Mouse (Mus musculus): ENCODE measurements around the gene Khnyn. TPM values are rescaled to one million over a fixed set of nuclear protein-coding genes. Genes with fewer than 3 reads are reported as not detected.

Khnyn gene
- polyA plus RNA-seq, 1 experiment from 2014 or later, result 23.2 TPM

- H3K4me1 ChIP-seq, result peaks cover 72% of the 10 kb centered on the region
- no peaks in the 10 kb centered on the region for H3K27me3 ChIP-seq (ENCODE audit: low read depth, poor library complexity, severe bottlenecking)
- 0 out of 2 replicates have a peak overlapping the region, but pooled peaks have one; percentile 14 for H3K4me3 ChIP-seq
- 77% methylated on average over 4 of the region's 4 CpGs for WGBS
- DNase-seq (ENCODE audit: low spot score), result no peak
- H3K27ac ChIP-seq (replicated peaks), result no peak overlapping the region
- H3K9me3 ChIP-seq (replicated peaks), result no peaks in the 10 kb centered on the region
- peaks cover 20% of the 10 kb centered on the region for H3K36me3 ChIP-seq
These were observed 27.2 kb upstream of the Khnyn start for GRCm38 (mm10) chr14:55857588-55857987.

- no peak for DNase-seq (ENCODE audit: low spot score)
- Histone ChIP-seq H3K27ac (replicated peaks) (no peak overlapping the region), H3K4me3 (no peak overlapping the region), H3K36me3 (peaks cover 66% of the 10 kb centered on the region), H3K9me3 (replicated peaks) (no peaks in the 10 kb centered on the region), H3K4me1 (peaks cover 29% of the 10 kb centered on the region), H3K27me3 (ENCODE audit: low read depth, poor library complexity, severe bottlenecking) (no peaks in the 10 kb centered on the region)
- 81% methylated on average over 6 of the region's 6 CpGs for WGBS
These were observed 22.6 kb upstream of the Khnyn start for GRCm38 (mm10) chr14:55862186-55862585.

GRCm38 (mm10) chr14:55862970-55863369, 21.8 kb upstream of the Khnyn start:
- no peak for DNase-seq (ENCODE audit: low spot score)
- Histone ChIP-seq H3K36me3 (peaks cover 65% of the 10 kb centered on the region), H3K4me3 (no peak overlapping the region), H3K27ac (replicated peaks) (no peak overlapping the region), H3K9me3 (replicated peaks) (no peaks in the 10 kb centered on the region), H3K27me3 (ENCODE audit: low read depth, poor library complexity, severe bottlenecking) (no peaks in the 10 kb centered on the region), H3K4me1 (peaks cover 22% of the 10 kb centered on the region)
- 95% methylated on average over 10 of the region's 10 CpGs for WGBS

GRCm38 (mm10) chr14:55863773-55864172, 21.0 kb upstream of the Khnyn start:
- H3K4me3 ChIP-seq, result 0 out of 2 replicates have a peak overlapping the region, but pooled peaks have one; percentile 7
- H3K27ac ChIP-seq (replicated peaks), result no peak overlapping the region
- H3K36me3 ChIP-seq, result peaks cover 68% of the 10 kb centered on the region
- no peaks in the 10 kb centered on the region for H3K27me3 ChIP-seq (ENCODE audit: low read depth, poor library complexity, severe bottlenecking)
- no peaks in the 10 kb centered on the region for H3K9me3 ChIP-seq (replicated peaks)
- H3K4me1 ChIP-seq, result peaks cover 20% of the 10 kb centered on the region
- WGBS, result 43% methylated on average over 7 of the region's 7 CpGs
- peak; percentile 78 for DNase-seq (ENCODE audit: low spot score)

DNA sequence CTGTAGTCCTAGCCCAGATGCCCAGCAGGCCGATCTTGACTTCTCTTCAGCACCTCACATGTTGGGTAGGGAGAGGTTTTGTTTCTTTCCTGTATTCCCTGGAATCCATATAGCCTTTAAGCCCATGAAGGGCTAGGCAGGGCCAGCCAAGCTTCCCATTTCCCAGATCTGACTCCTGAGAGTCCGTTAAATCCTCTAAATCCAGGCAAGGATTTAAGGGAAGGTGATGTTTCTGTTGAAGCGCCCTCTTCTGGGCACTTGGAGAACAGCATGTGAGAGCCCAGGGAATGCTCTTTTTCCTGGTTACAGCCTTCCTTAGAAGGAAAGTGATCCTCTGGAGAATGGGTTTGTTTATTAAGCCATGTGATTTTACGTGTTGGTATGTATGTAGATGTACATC, 17.8 kb upstream of the Khnyn start:
- peaks cover 95% of the 10 kb centered on the region for H3K36me3 ChIP-seq
- 40% methylated on average over 4 of the region's 4 CpGs for WGBS
- peak; percentile 65 for DNase-seq (ENCODE audit: low spot score)

GRCm38 (mm10) chr14:55868230-55869026, 16.3 kb upstream of the Khnyn start:
- Histone ChIP-seq H3K4me1 (peaks cover 3% of the 10 kb centered on the region), H3K27me3 (ENCODE audit: low read depth, poor library complexity, severe bottlenecking) (no peaks in the 10 kb centered on the region), H3K27ac (replicated peaks) (no peak overlapping the region), H3K36me3 (peaks cover 97% of the 10 kb centered on the region), H3K4me3 (no peak overlapping the region), H3K9me3 (replicated peaks) (no peaks in the 10 kb centered on the region)
- 89% methylated on average over 14 of the region's 14 CpGs for WGBS
- DNase-seq (ENCODE audit: low spot score), result no peak

More for the DNA sequence above, 17.8 kb upstream of the Khnyn start:
- peaks cover 7% of the 10 kb centered on the region for H3K4me1 ChIP-seq
- H3K27me3 ChIP-seq (ENCODE audit: low read depth, poor library complexity, severe bottlenecking), result no peaks in the 10 kb centered on the region
- no peak overlapping the region for H3K27ac ChIP-seq (replicated peaks)
- no peaks in the 10 kb centered on the region for H3K9me3 ChIP-seq (replicated peaks)
- no peak overlapping the region for H3K4me3 ChIP-seq

DNA sequence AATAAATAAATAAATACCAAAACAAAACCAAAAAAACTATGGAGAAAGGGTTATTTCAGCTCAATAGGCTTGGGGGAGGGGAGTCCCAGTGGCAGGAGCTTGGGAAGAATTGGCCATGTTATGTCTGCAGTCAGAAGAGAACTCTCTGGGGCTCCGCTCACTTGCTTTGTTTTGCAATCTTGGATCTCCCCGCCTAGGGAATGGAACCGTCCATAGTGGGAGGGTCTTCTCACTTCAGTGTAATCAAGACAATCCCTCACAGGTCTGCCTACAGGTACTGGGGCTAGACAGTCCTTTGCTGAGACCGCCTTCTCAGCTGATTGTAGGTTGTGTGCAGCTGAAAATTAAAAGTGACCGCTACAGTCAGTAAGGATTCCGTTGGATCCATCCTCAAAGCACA, 15.2 kb upstream of the Khnyn start:
- Histone ChIP-seq H3K36me3 (peaks cover 86% of the 10 kb centered on the region), H3K9me3 (replicated peaks) (no peaks in the 10 kb centered on the region), H3K27ac (replicated peaks) (no peak overlapping the region), H3K27me3 (ENCODE audit: low read depth, poor library complexity, severe bottlenecking) (no peaks in the 10 kb centered on the region), H3K4me3 (no peak overlapping the region), H3K4me1 (peaks cover 14% of the 10 kb centered on the region)
- 94% methylated on average over 6 of the region's 6 CpGs for WGBS
- no peak for DNase-seq (ENCODE audit: low spot score)

- Histone ChIP-seq H3K9me3 (replicated peaks) (no peaks in the 10 kb centered on the region), H3K27ac (replicated peaks) (no peak overlapping the region), H3K27me3 (ENCODE audit: low read depth, poor library complexity, severe bottlenecking) (no peaks in the 10 kb centered on the region), H3K36me3 (peaks cover 61% of the 10 kb centered on the region), H3K4me1 (peaks cover 14% of the 10 kb centered on the region), H3K4me3 (no peak overlapping the region)
- no peak for DNase-seq (ENCODE audit: low spot score)
- WGBS, result 95% methylated on average over 12 of the region's 12 CpGs
These were observed 12.7 kb upstream of the Khnyn start for GRCm38 (mm10) chr14:55872039-55872438.

DNA sequence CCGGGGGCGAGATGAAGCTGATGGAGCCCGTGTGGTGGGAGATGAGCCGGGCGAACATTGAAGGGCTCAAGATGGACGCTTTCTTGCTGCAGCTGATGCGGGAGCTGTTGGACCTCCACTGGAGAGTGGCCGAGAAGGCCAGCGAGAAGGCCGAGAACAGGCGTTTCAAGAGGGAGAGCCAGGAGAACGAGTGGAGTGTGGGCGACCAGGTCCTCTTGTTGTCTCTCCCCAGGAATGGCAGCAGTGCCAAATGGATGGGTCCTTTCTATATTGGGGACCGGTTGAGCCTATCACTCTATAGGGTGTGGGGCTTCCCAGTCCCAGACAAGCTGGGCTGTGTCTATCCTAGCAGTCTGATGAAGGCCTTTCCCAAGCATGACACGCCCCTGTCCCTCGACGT, 12.2 kb upstream of the Khnyn start:
- DNase-seq (ENCODE audit: low spot score), result no peak
- no peaks in the 10 kb centered on the region for H3K9me3 ChIP-seq (replicated peaks)
- 92% methylated on average over 17 of the region's 17 CpGs for WGBS
- no peak overlapping the region for H3K27ac ChIP-seq (replicated peaks)
- H3K36me3 ChIP-seq, result peaks cover 57% of the 10 kb centered on the region
- H3K4me3 ChIP-seq, result no peak overlapping the region
- no peaks in the 10 kb centered on the region for H3K27me3 ChIP-seq (ENCODE audit: low read depth, poor library complexity, severe bottlenecking)
- peaks cover 15% of the 10 kb centered on the region for H3K4me1 ChIP-seq

- Histone ChIP-seq H3K9me3 (replicated peaks) (no peaks in the 10 kb centered on the region), H3K36me3 (peaks cover 50% of the 10 kb centered on the region), H3K4me3 (no peak overlapping the region), H3K27ac (replicated peaks) (peak overlapping the region; percentile 71), H3K4me1 (peaks cover 22% of the 10 kb centered on the region), H3K27me3 (ENCODE audit: low read depth, poor library complexity, severe bottlenecking) (no peaks in the 10 kb centered on the region)
- 87% methylated on average over 8 of the region's 8 CpGs for WGBS
- no peak for DNase-seq (ENCODE audit: low spot score)
These were observed 11.5 kb upstream of the Khnyn start for GRCm38 (mm10) chr14:55873242-55873713.

DNA sequence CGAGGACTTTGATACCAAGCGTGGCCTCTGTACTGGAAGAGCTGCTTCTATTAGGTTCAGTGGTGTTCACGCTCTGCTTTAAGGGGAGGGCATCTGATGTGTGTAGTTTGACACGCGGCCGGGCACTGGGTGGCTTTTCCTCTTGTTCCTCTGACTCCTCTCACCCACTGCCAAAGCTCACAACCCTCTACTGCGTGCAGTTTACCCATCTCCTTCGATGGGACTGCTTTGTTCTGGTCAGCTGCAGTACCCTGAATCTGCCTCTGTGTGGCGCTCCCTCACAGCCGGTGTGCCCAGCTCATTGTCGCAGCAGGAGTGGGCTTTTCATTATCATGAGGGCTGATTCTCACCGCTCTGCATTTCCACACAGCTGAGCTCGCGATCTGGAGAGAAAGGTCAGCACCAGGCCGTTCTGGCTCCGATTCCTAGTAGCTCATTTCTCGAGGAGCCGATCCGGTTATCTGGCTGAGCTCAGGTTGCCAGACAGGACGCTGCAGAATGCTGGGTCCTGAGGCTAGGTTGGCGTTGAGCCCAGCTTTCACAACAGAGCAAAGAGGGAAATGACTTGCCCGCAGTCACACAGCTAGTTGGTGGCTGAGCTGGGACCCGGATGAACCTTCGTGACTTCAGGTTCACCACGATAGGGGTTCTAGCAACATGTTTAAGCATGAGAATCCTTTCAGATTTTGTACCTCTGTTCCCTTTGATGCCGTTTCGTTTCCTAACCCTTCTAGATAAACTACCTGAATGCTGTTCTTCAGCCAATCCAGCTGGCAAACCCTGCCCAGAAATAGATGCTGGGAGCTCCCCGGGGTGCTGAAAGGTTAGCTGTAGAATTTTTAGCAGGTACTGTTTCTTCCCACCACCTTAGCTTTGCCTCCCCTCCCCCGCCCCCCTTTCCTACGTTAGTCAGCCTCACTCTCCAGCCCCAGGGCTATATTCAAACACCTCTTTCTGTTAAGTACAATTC, 10.7 kb upstream of the Khnyn start:
- peak; percentile 86 for DNase-seq (ENCODE audit: low spot score)
- Histone ChIP-seq H3K9me3 (replicated peaks) (no peaks in the 10 kb centered on the region), H3K27me3 (ENCODE audit: low read depth, poor library complexity, severe bottlenecking) (no peaks in the 10 kb centered on the region), H3K27ac (replicated peaks) (peak overlapping the region; percentile 71), H3K4me1 (peaks cover 26% of the 10 kb centered on the region), H3K36me3 (peaks cover 43% of the 10 kb centered on the region), H3K4me3 (peak overlapping the region; percentile 40)
- 18% methylated on average over 30 of the region's 30 CpGs for WGBS

- H3K9me3 ChIP-seq (replicated peaks), result no peaks in the 10 kb centered on the region
- H3K27me3 ChIP-seq (ENCODE audit: low read depth, poor library complexity, severe bottlenecking), result no peaks in the 10 kb centered on the region
- DNase-seq (ENCODE audit: low spot score), result no peak
- H3K36me3 ChIP-seq, result peaks cover 6% of the 10 kb centered on the region
- WGBS, result 37% methylated on average over 14 of the region's 14 CpGs
- no peak overlapping the region; the same call in 1 of the 2 replicates for H3K4me3 ChIP-seq
- no peak overlapping the region for H3K27ac ChIP-seq (replicated peaks)
- peaks cover 26% of the 10 kb centered on the region for H3K4me1 ChIP-seq
These were observed 7.1 kb upstream of the Khnyn start for GRCm38 (mm10) chr14:55877469-55878315.
